Mouse (Mus musculus) adrenal gland (tissue): ENCODE data around the gene Prkce.

Experiments used
- intact Hi-C: fragments of 180-260 bp; cut with DNase I; formaldehyde crosslinking; loops from one replicate; pipeline ENCODE4 v1.15.1; 2025

The Prkce gene

DNA sequence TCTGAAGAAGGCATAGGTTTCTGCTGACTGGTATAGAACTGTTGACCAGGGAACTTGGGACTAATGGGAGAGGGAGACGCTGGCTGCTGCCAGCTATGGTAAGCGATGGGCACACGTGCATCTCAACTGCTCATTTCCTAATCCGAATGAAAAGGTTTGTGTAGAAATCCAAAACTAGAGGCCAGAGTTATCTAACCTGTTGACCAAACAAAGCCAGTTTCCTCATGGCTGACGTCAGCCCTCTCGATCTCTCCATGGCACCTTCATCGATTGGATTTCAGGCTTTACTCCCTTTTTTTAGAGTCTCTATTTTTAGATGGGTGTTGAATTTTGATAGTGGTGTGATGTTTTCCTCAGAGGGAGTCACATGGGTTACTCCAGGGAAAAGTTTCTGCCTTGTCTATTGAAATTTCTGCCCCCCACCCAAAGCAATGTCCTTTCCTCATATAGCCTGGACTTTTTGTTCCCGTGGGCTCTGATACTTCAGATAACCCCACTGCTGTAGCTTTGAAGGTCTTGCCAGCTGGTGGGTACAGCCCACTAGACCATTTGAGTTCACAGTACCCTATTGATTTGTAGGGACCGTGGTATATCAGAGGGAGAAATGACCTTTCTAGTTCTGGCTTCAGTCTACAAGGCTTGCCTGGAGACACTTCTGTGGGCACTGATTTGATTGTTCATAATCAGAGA lies 335.8 kb downstream of the Prkce start:
- intact Hi-C loops, result no loop called here

DNA sequence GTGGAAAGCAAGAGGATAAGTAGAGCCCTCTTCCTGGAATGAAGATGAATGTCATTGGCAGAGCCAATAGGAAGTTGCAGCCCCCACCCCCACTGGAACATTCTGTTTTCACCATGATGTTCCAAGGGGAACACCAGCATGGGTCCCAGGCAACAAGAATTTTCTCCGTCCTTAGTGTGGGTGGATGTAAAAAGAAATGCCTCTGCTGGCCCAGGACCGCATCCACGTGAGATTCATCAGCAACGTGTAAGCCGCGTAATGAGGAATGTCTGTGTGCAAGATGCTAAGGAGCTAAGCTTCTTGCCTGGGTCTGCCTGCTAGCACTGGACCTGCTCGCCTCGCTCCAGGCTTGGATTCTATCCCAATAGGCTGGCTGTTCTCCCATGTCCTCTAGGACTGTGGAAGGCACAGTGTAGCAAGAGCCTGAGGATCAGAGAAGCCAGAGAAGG lies 337.6 kb downstream of the Prkce start, which contains the start of gene Gm10309:
Gene Gm10309, minus strand, starts transcription at position 50 of the 449 bp plus-strand sequence.
- intact Hi-C loops, result no loop called here

DNA sequence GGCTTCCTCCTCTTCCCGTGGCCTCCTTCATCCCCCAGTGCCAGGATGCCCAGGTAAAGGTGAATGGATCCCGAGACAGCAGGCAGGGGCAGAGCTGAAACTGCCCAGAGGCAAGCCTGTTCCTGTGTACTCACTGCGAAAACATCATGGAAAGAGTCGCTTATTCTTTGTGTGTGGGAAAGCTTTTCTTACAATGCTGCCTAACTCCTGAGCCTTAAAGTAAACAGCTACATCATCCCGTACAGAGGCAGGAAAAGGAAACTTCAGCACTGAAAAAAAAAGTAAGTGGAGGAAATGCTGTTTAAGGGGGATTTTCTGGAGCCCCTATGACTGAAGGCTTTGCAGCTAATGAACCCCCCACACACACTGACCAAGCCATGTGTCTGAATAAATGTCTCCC lies 339.3 kb downstream of the Prkce start:
- intact Hi-C loops, result no loop called here

DNA sequence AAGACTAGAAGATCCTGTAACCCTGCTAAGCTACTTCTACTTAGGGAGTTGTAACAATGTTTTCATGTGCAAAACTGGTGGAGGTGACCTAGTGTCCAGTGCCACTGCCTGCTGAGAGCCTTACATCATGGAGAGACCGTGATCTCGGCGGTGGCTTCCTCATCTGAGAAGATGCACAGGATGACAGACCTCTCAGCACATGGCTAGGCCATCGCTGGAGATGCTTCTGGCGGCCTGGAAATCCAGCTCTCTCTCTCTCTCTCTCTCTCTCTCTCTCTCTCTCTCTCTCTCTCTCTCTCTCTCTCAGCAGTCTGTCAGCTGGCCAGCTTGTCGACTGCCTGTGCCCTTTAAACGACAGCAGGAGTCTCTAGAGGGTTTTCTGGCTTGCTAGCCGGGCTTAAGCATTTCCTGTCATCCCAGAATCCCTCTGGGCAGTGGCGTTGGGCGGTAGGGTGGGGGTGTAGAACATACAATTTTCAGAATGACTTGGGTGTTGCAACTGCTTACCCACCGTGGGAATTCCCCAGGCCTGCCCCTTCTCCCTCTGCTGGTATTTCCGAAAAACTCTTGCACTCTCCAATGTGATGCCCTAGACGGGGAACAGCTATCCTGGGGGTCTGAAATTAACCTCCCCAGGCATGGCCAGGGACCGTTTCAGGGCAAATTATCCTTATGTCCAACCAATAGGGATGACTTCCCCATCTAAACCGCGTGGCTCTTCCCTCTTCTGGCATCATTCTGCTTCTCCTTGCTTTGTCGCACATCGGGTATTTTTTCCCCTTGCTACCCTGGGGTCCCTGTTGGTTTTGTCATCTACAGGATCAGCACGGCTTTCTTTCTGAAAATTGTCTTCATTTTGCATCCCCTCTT lies 340.0 kb downstream of the Prkce start:
- intact Hi-C loops, result no loop called here

DNA sequence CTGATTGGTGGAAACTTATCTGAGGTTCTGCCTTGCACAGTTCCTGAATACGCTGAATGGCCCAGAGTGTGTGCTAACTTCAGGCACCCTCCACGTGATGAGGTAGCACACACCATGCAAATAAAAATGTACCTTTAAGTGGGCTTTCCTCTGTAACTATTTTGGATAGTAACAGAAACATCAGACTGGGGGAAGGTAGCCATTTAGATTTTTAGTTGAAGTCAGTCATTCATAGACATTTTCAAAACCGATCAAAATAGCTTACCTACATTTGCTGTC lies 340.6 kb downstream of the Prkce start:
- intact Hi-C loops, result no loop called here

DNA sequence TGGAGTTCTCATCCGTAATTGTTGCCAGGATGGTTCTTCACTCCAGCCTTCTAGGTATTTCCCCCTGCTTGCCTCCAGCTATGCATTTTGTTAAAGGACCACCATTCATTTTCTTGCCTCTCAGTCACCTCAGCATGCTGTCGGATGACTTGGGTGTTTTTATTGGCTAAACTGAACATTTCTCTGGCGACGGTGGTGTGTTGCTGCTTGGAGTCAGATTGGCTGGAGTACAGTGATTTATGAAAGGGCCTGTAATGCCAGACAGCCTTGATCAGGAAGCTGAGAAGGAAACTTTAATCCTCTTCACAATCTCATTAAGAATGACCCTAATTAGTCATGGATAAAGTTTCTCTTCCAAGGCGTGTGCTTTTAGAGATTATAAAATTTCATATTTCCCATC lies 342.3 kb downstream of the Prkce start:
- intact Hi-C loops, result no loop called here

DNA sequence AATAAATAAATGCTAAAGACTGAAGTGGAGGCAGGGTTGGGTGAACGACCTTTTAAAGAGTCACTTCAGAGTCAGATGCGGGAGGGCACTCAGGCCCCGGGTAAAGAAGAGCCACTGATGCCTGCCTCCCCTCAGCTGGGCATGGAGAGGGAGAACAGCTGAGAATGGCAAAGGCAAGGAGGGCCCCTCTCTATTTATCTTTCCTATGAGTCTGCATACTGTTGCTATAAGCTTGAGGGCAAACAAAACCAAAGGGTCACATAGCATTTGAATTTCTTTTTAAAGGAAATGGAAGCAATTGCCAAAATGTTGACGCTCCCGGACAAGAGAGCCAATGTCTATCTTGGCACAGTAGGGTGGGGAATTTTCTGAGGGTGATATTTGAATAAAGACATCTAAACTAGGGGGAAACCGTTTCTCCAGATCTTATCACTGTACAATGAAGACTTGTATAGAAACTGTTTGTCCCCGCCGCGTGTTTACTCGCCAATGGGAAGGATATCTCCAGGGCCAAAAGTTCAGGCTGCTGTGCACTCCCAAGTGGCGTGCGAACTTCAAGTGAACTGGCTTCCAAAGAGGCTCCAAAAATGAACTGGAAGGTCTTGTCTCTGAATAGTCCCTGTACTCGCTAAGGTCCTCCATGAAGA lies 347.5 kb downstream of the Prkce start:
- intact Hi-C loops, result no loop called here

DNA sequence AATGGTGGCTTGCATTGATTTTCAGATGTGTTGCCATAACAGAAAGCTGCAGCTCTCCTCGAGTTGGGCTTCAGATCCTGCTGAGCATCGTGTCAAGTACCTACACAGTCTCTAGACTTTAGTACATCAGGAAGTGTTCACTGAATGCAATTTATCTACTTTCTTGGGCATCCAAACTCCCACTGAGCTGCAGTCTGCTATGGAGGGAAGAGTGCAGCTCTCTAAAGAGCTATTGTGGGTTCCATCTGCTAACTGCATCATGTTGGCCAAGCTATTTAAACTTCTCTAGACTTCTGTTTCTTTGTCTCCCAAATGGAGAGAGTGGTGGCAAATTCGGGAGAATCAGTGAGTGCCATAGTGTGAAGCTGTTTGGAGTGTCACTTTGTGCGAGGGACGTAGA lies 349.0 kb downstream of the Prkce start:
- intact Hi-C loops, result no loop called here

DNA sequence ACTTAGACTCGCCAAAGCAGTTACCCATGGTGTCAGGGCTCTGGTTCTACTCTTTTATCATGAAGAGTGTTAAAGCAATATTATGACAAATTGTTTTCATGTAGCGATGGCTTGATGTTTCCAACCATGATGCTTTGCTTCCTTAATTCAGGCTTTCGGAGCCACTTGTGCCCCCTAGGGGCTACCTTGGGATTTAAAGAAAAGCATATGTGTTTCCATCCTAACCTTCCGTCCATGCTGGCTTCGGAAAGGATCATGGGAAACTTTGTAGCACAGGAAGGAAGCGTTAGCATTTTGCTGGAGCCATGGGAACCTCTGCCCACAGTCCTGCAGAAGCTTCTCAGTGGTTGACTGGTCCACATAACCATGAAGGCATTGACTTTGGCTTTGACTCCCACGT lies 351.0 kb downstream of the Prkce start:
- intact Hi-C loops, result no loop called here

DNA sequence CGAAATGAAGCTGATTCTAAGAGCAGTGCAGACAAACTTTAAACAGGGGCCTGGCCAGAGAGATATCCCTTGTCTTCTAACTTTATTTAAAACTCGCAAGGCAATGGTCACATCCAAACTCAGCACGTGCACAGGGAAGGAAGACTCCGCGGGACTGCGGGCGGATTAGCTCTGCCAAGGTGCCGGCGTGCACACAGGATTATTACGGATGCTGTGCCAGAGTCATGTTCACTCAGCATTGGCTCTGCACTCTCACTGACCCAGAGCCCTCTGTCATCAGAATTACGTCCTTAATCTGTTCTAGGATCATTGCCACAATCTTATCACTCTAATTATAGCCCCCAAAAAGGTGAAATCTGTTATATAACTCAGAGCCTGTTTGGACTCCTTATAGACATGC lies 353.7 kb downstream of the Prkce start:
- intact Hi-C loops, result no loop called here

DNA sequence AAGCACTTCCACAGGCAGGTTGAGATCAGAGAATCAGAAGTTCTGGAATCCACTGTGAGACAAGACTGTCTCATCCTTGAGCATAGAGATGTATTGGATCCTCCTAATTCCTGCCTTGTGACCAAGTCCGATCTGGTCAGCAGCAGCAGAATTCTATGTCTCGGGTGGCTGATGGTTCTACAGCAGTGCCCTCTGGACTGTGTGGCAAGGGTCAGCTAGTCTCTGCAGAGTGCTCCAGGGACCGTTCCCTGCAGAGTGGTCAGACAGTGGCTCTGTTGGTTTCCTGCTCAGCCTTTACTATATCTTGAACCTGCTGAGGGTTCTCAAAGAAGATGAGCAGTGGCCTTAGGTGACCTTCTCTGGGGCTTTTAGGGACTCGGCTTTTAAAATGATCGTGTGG lies 355.1 kb downstream of the Prkce start:
- intact Hi-C loops, result no loop called here

DNA sequence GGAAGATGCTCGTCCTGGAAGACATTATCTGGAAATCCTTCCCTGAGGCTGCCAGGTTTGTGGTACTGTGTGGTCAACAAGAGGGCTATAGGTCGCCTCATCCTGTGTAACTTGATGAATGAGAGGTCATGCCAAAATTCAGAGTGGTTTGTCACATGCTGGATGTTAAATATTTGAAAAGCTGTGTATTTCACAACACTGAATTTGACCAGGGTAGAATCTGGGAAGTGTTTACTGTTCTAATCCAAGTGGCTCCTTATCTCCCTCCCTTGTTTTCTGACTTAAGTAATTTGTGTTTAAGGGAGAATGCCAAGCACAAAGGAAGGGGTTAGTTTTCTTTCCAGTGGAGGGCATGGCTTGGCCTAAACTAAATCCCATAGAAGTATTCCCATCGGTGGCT lies 355.8 kb downstream of the Prkce start:
- intact Hi-C loops, result no loop called here

DNA sequence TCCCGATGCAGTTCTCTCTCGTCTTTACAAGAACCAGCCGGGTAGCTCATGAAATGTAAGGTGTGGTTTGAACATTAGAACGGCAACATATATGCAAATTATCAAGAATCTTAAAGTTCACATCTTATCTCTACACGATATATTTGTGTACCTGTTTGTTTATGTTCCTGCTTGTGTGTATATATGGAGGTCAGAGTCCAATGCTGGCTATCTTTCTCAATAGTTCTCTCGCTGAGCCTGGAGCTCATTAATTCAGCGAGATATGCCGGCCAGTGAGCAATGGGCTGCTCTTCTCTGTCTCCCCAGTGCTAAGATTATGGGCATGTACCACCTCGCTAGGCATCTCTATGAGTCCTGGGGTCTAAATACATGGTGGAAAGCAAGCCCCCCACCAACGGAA lies 356.3 kb downstream of the Prkce start:
- intact Hi-C loops, result no loop called here

DNA sequence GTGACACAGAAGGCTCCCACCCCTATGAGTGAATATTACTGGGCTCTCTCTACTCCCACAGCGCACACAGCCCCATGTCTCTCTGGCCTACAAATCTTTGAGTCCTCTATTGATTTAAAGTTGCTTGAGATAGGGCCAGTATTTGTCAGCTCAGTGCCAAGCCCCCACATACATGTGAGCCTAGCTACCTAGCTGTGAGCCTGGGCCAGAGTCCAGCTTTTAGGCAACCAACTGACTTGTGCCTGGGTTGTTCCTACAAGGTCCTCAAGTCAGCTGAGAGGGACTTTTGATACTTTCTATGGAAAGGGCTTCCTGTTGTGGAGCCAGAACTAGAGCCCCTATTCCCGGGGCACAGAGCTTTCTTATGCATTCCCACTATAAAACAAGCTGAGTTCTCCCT lies 357.5 kb downstream of the Prkce start:
- intact Hi-C loops, result no loop called here

DNA sequence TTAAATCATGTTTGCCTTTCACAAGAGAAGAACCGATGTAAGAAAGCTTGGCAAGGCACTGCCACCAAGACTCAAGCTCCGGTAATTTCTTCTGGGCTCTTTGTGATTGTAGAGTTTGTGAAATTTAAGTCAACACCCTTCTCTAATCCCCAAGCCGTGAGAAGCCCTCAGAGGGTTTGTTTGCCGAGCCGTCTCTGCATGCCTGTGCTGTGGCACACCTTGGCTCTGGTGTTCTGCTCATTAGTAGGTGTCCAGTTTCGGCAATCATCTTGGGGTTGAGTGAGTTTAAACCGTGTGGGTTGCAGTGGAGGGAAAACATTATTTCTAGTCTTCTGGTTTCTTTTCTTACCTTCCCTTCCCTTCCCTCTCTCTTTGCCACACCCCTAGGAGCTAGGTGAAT lies 358.4 kb downstream of the Prkce start:
- intact Hi-C loops, result no loop called here

DNA sequence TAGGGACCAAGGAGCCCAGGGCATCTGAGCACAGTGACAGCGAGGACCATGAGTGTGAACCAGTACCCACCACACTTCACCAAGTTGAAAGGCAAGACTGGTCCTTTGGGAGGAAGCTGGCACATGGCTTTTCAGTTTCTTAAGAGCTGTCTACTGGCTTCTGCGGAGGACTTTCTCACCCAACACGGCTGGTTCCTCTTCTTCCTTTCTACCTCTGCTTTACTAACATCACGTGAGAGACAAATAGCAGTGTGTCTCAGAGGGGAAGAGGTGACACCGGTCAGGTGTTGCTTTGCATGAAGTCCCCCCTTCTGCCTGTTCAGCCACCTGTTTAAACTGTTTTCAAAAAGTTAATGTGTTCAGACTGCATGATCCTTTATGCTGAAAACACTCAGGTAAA lies 359.7 kb downstream of the Prkce start:
- intact Hi-C loops, result no loop called here

DNA sequence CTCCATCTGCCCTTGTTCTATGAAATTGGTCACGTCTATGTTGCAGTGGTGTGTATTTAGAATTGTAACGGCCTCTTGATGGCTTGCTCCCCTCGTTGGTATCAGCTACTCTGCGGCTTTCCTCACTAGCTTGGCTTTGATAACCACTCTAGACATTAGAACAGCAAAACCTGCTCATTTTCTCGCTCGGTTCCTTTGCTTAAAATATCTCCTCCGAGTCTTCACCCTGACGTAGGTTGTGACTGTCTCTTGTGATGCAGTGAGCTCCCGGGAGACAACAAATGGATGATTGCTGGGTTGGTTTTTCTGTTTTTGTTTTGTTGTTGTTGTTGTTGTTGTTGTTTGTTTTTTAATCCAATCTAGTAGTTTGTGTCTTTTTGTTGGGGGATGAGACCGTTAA lies 361.4 kb downstream of the Prkce start:
- intact Hi-C loops, result no loop called here

DNA sequence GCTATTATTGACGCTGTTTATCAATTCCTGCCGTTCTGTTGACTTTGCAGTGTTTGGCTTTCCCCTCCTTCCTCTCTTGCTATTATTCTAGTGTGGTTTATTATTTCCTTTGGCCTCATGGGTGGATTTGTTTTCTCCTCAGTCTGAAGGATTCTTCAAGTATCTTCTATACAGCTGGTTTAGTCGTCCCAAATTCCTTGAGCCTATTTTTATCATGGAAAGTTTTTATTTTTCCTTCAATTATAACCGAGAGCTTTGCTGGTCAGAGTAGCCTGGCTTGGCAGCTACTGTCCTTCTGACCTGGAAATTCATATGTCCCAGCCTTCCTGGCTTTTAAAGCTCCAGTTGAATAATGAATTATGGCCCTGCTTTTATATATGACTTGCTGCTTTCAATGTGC lies 361.8 kb downstream of the Prkce start:
- intact Hi-C loops, result no loop called here

DNA sequence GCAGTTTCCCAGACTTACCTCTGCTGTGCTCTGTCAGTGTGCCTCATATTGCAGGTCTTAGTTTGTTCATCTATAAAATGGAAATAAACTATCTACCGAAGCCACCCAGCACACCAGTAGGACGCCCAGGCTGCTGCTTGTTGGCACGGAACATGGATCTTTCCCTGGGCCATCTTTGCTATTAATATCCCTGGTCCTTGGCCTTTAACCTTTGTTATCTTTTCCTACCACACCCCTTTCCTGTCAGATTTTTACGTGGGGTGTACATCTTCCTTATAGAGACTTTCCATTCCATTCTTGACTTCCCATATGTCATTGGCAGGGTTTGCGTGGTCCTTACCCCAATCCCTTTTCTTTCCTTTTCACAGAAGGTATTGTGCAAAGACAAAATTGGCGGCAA lies 363.6 kb downstream of the Prkce start:
- intact Hi-C loops, result loop anchor here (5.0 kb wide), 1 partner anchor 221 kb away; the partner anchor contains the start of gene Epas1

DNA sequence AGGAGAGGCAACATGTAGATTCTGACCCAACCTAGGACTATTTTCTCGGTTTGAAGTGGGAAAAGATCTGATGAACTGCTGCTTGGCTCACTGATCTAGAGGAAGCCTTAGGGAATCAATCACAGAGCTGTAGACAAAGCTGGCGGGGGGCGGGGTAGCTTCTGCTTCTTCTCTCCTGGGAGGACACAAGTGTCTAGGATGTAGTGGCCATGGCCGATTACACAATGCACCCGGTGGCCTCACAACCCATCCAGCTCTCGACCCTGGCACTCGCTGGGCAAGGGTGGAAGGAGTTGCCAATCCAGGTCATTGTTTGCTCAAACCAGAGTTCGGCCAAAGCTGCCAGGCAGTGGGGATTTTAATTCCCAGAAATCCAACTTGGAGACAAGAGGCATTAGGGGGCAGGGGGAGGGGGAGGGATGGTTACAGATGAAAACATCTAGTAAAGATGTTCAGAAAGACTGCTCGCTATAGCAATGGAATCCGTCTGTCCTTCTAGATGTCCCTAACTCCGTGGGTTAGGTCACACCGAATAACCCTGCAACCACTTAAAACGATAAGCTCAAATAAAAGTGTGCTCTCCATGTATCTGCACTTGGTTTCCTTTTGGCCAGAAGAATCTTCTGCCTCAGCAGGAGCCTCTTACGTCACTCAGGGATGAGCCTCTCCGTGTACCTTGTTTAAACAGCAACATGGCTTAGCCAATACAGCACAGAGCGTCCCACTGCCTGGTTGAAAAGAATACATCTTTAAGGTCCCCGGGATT lies 365.4 kb downstream of the Prkce start:
- intact Hi-C loops, result loop anchor here (5.0 kb wide), 1 partner anchor 219 kb away; the partner anchor contains the start of gene Epas1

DNA sequence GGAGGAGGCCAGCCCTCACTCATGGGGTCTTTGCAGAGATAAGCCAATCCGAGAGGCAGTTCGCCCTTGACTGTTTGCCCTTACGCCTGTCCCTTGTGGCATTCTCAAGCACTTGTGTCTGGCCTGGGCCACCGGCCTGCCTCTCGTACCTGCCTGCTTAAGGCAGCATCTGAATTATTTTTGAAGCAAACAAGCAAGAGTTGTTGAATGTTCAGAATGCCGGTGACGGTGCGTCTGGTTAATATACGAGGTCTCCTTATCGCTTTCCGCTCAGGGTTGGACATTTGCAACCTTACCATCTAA lies 365.9 kb downstream of the Prkce start:
- intact Hi-C loops, result loop anchor here (5.0 kb wide), 1 partner anchor 219 kb away; the partner anchor contains the start of gene Epas1

DNA sequence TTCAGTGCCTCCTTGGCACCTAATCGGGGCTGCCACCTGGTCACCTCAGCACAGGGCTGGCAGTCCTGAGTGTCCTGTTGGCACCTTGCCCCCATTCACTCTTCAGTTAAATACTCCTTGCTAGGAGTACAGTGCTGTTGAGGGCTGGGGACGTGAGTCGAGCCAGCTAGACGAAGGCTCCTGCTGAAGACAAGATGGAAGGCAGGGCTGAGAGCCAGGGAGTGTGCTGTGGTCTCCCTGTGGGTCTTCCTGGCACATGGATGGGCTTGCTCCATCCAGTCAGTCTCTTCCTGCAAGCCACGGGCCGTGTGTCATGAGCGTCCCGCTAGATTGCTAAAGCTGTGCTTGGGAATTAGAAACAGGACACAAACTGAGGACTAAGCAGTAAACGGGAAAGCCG lies 367.5 kb downstream of the Prkce start:
- intact Hi-C loops, result no loop called here
